Mouse (Mus musculus) kidney, postnatal 14 days (tissue): ENCODE data around the gene Manf.

ENCODE experiments used
- DNase-seq: peaks from one replicate; pipeline ENCODE4 v3.0.0; 2022; ENCODE audit warnings: mixed read lengths

Gene Manf

GRCm38 (mm10) chr9:106891829-106892551 lies at the start of gene Manf:
Gene Manf, minus strand, starts transcription at chr9:106891979.
- DNase-seq = peak; percentile 99

DNA sequence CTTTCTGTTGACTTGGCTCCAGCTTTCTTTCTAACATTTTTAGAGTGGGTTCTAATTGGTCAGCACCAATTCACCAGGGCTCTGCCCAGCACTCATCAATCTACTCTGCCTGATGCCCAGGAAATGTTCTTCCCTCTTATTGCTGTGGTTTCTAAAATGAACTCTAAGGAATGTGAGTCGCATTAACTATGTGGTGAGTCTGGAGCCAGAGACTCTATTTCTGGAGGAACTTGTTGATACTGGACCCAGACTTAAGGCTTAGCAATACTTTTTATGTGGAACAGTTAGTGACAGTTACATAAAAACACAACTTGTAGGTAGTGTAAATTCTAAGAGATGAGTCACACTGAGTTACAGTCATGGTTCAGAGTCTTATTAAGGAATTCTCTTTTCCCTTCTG lies 43.2 kb upstream of the Manf start:
- no peak for DNase-seq

DNA sequence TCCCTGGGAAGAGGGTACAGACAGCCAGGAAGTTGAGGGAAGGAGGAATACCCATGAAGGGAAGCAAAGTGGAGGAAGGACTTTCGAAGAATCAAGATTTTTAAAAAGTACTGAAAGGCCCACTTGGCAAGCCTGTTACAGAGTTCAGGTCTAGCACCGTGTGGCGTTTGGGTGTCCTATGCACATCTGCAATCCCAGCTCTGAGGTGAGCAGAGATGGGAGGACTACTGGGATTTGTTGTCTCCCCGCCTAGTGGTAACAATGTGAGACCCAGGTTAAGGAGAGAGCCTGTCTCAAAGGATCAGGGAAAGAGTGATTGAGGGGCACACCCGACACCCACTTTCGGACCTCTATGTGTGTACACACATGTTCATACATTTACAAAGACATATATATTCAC lies 23.1 kb upstream of the Manf start:
- DNase-seq = no peak

- DNase-seq = peak; percentile 14
Measured at GRCm38 (mm10) chr9:106913759-106914158, 22.0 kb upstream of the Manf start.

DNA sequence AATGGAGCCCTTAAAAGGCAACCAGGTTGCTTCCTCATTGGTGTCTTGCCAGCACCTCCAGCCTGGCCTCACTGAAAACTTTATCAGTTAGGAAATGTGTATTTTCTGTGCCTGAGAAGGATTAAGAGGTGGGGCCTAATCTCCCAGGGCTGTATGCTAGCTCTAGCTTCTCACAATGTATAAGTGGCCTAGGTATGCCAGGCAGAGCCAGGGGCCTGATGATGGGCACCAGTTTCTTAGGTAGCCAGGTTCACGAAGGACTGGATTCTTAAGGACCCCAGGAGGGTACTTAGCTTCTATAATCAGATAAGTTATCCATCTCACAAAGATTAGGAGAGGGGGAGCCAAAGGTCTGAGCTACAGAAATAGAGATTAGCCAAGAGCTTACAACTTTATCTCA lies 19.8 kb upstream of the Manf start:
- DNase-seq = no peak

DNA sequence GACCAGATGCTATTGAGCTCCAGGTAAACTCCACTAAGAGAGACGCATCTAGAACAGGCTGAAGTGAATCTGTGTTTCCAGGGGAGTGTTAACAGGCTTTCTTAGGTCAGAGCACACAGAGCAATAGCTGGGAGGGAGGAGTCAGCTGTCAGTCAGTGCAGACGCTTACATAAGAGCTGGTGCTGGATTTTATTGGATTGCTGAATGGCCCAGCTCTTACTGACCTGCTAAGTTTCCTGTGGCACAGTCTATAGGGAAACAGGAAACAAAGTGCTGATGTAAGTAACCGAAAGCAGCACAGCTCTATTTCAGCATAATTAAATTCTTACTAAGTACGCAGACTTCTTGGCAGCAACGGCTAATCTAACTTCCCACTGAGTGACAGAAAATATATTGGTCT lies 16.9 kb upstream of the Manf start:
- no peak for DNase-seq

DNA sequence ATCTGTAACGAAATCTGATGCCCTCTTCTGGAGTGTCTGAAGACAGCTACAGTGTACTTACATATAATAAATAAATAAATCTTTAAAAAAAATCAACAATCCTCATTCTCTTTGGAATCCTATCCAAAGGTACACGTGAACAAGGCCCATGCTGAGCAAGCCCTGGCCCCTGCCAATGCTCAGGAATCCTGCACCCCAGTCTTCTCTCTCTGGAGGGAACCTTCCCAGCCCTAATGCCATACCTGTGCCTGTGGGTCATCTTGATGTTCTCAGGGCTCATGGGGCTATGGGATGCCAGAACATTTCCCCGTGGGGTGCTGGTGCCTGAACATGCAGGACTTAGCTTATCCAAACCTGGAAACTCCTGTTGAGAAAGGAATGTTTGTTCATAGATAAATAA lies 16.4 kb upstream of the Manf start:
- no peak for DNase-seq

- no peak for DNase-seq
Measured at GRCm38 (mm10) chr9:106906597-106906996, 14.8 kb upstream of the Manf start.

- peak; percentile 54 for DNase-seq
Measured at GRCm38 (mm10) chr9:106903791-106904134, 12.0 kb upstream of the Manf start.

DNA sequence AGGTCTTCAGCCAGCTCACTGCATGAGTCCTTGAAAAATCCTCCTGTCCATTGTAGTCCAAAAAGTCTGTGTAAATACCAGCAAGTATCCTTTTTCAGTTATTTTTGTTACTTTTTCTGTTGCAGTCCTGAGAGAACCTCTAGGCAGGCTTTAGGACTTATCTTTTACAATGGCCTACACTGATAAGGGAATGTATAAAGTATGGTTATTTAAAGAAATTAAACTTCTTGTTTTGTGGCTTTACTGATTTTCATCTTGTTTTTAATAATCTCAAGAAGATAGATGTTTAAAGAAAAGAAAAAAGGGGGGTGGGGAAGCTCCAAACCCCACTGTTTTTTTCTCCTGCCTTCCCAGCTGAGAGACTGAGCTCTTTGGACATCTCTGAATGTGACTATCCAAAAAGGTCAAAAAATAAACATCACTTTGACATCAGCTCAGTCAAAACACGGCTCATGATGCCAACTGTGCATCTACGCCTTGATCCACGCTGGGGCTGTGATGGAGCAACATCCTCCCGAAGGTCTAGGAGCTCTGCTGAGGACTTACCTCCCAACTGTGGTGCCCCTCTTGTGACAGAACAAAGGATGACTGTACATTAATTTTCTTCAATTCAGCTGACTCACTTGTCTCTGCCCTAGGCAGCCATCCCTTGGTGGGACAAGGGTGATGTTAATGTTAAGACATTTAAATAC lies 11.5 kb upstream of the Manf start:
- DNase-seq = no peak

DNA sequence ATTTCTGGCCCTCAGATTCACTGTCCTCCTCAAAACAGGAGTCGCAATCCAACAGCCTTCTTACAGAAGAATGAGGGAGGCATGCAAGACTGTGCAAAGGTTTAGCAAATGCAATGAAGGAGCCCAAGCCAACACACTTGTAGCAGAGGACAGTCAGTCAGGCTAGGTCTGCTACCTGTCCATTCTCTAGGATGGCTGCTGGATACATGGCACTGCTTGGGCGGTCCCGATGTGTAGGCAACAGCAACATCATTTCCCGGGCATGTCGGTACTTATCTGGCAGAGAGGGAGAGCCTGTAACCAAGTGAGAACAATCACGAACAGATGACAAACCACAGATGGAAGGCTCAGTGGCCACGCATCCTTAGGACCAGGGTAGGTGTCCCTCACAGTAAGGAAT lies 9.8 kb upstream of the Manf start:
- no peak for DNase-seq

DNA sequence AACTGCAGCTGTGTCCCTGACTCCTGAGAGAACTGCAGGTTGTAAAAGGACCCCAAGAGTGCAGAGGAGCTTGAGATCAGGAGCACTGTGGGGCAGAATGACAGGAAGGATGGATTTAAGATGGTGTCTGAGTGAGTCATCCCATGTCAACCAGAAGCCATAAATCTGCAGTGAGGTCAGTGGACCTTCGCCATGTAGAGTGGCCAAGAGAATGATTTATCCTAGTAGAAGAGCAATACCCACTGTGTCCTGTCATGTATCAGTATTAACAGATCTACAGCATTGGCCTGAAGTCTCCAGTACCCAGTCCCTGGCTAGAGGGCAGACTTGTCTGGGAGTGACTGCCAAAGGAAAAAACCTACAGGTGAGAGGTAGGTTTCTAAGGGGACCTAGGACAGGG lies 7.1 kb upstream of the Manf start:
- no peak for DNase-seq

GRCm38 (mm10) chr9:106893327-106893726 lies 1.5 kb upstream of the Manf start:
- DNase-seq = no peak

DNA sequence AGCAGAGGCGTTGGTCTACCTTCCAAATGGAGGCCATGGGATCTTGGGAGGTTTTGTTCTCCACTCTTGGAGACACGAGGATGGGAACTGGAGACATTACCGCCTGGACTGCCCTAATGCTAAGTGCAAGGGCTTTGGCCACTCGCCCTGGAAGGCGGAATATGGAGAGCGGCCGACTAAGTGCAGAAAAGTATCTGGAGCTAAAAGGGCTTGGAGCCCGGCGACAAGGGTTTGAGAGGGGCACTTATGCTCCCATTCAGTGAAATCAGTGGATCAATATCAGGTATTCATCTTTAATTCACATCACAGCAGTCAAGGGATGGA lies 735 bp upstream of the Manf start:
- DNase-seq = no peak

DNA sequence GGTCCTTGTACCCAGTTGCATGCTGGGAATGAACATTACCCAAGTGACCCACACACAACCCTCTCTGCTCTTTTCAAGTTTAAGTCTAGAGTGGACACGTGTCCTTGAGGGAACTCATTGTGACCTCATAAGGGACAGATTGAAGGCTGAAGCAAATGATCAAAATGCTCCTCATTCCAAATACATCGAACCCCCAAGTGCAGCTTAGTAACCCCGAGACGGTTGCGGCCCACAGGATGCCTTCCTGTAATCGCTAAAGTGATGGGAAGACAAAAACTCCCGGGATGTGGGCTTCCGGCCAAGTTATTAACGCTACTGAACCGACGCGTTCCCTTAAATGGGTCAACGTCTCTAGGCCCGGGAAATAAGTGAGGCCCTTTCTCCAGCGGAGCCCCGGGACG lies 438 bp downstream of the Manf start:
- DNase-seq = no peak

GRCm38 (mm10) chr9:106890496-106891240 lies 1.1 kb downstream of the Manf start:
- peak; percentile 26 for DNase-seq

GRCm38 (mm10) chr9:106889321-106889720 lies 2.5 kb downstream of the Manf start:
- no peak for DNase-seq

DNA sequence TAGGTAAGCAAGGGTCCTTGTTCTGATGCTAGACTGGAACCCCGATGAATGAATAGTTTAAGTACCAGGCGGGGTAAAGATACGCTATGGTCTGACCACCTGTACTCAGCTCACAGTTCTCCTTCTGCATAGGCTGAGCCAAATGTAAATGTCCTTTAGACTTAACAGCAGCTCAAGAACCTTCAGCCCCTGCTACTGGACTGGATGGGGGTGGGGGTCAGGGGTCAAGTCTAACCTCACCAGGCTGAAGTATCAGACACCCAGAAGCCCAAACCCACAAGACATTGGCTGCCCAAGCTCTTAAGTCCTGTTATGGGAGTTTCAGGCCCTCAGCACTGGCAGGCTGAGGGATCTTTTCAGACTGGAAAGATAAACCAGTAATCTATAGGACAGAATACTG lies 3.4 kb downstream of the Manf start:
- no peak for DNase-seq

- DNase-seq = peak; percentile 99
Measured at GRCm38 (mm10) chr9:106886828-106887702, 4.7 kb downstream of the Manf start, which contains the start of gene Rbm15b. Gene Rbm15b, minus strand, starts transcription at chr9:106887428.

DNA sequence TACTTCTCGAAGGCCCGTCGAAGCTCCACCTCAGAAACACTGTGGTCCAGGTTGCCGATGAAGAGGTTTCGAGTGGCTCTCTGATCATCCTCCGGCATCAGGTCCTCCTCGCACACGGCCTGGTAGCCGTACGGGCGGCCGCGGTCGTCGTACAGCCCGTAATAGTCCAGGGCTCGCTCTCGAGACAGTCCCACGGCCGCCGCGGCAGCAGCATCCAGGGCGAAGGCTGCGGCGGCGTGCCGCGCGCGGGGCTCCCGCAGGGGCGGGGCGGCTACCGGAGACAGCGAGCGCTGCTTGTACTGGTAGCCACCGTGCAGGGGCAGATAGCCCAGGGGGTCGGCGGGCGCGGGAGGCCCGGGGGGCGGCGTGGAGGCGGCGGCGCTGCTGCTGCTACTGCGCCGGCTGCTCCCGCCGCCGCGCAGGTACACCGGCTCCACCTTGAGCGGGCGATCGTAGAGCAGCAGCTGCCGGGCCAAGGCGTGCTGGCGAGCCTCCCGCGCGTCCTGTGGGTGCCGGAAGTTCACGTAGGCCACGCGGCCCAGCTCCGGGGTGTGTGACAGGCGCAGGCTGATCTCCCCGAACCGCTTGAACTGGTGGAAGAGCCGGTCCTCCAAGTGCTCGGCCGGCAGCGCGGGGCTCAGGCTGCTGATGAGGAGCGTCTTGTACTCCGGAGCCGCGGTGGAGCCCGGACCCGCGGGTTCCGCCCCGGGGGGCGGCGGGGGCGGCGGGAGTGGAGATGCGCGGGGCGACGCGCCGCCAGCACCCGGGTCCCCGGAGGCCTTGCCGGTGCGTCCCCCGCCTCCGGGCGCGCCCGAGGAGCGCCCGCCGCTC lies 5.7 kb downstream of the Manf start:
- DNase-seq = peak; percentile 61

- DNase-seq = peak; percentile 18
Measured at GRCm38 (mm10) chr9:106884996-106885900, 6.5 kb downstream of the Manf start.
